Mouse (Mus musculus): ENCODE measurements around the gene Icam4. TPM values are rescaled to one million over a fixed set of nuclear protein-coding genes. Genes with fewer than 3 reads are reported as not detected.
A peak's percentile ranks its signal among the peaks of the same experiment; 100 is the strongest.
"Not testable (repeated sequence)": the region's sequence is repeated elsewhere in the genome, so short reads cannot be mapped to it uniquely, and the experiment has no call there.

Icam4 gene
- polyA plus RNA-seq, 1 experiment from 2014 or later: 1.0 TPM

DNA sequence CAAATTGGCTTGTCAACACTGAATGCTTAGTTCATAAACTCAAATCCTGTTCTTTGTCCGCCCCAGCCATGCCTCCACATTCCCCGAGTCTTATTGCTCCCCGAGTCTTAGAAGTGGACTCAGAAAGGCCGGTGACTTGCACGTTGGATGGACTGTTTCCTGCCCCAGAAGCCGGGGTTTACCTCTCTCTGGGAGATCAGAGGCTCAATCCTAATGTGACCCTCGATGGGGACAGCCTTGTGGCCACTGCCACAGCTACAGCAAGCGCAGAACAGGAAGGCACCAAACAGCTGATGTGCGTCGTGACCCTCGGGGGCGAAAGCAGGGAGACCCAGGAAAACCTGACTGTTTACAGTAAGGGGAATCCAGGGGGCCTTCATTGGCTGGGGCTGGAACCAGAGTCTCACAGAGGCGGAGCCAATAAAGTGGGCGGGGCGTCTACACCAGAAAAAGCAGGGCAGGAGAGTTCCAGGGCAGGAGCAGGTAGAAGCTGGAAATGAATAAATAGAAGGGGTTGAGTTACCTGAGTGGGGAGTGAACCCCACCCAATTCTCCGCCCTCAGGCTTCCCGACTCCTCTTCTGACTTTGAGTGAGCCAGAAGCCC, 5.4 kb downstream of the Icam4 start:
- H3K4me3 ChIP-seq (ENCODE audit: low read depth, low read length): no peak overlapping the region
- H3K27ac ChIP-seq (ENCODE audit: low read length): no peak overlapping the region
- H3K36me3 ChIP-seq (ENCODE audit: control insufficient read depth, insufficient read depth, low read length): no peaks in the 10 kb centered on the region
- WGBS: 5% methylated on average over 17 of the region's 17 CpGs
- H3K4me2 ChIP-seq (replicated peaks; ENCODE audit: low read depth, low read length): no peak overlapping the region
- no peaks in the 10 kb centered on the region for H3K9me3 ChIP-seq (ENCODE audit: control insufficient read depth, low read depth, low read length)
- H3K27me3 ChIP-seq (ENCODE audit: control insufficient read depth, insufficient read depth, low read length): peaks cover 65% of the 10 kb centered on the region
- peaks cover 32% of the 10 kb centered on the region for H3K4me1 ChIP-seq (ENCODE audit: control insufficient read depth, insufficient read depth, low read length)
- ATAC-seq (ENCODE audit: insufficient number of reproducible peaks, insufficient read depth, low FRiP score, low read depth): no peak
- no peak overlapping the region for H3K9ac ChIP-seq (replicated peaks; ENCODE audit: low read depth, low read length)

DNA sequence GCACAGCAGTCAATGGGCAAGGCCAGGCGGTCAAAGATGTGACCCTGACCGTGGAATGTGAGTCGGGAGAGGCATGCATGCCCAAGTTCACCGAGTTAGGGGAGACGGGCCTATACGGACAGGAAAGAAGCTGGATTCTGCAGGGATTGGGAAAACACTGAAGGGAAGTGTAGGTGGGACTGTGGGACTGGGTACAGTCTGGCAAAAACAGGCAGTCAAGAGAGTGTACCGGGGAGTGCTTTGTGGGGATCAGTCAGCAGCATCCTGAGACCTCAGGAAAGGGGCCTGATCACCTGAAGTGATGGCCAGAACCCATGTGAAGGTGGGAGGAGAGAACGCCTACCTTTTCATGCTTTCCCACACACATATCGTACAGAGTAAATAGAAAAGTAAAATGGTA, 6.4 kb downstream of the Icam4 start:
- ATAC-seq (ENCODE audit: insufficient number of reproducible peaks, insufficient read depth, low FRiP score, low read depth): no peak
- Histone ChIP-seq H3K27ac (ENCODE audit: low read length) (no peak overlapping the region), H3K27me3 (ENCODE audit: control insufficient read depth, insufficient read depth, low read length) (peaks cover 62% of the 10 kb centered on the region), H3K4me1 (ENCODE audit: control insufficient read depth, insufficient read depth, low read length) (peaks cover 26% of the 10 kb centered on the region), H3K9me3 (ENCODE audit: control insufficient read depth, low read depth, low read length) (no peaks in the 10 kb centered on the region), H3K36me3 (ENCODE audit: control insufficient read depth, insufficient read depth, low read length) (no peaks in the 10 kb centered on the region), H3K4me2 (replicated peaks; ENCODE audit: low read depth, low read length) (no peak overlapping the region), H3K9ac (replicated peaks; ENCODE audit: low read depth, low read length) (no peak overlapping the region), H3K4me3 (ENCODE audit: low read depth, low read length) (0 out of 2 replicates have a peak overlapping the region, but pooled peaks have one; percentile 1)
- WGBS: 21% methylated on average over 9 of the region's 9 CpGs

DNA sequence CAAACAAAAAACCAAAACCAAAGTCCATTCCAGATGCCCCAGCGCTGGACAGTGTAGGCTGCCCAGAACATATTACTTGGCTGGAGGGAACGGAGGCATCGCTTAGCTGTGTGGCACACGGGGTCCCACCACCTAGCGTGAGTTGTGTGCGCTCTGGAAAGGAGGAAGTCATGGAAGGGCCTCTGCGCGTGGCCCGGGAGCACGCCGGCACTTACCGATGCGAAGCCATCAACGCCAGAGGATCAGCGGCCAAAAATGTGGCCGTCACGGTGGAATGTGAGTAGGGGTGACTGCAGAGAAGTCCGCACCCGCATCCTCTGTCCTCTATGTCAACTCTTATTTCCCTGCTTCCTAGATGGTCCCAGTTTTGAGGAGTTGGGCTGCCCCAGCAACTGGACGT, 7.0 kb downstream of the Icam4 start:
- no peak overlapping the region for H3K9ac ChIP-seq (replicated peaks; ENCODE audit: low read depth, low read length)
- no peak for ATAC-seq (ENCODE audit: insufficient number of reproducible peaks, insufficient read depth, low FRiP score, low read depth)
- WGBS: 10% methylated on average over 20 of the region's 20 CpGs
- H3K4me2 ChIP-seq (replicated peaks; ENCODE audit: low read depth, low read length): no peak overlapping the region
- H3K27me3 ChIP-seq (ENCODE audit: control insufficient read depth, insufficient read depth, low read length): peaks cover 62% of the 10 kb centered on the region
- H3K4me3 ChIP-seq (ENCODE audit: low read depth, low read length): no peak overlapping the region
- no peak overlapping the region for H3K27ac ChIP-seq (ENCODE audit: low read length)
- H3K36me3 ChIP-seq (ENCODE audit: control insufficient read depth, insufficient read depth, low read length): no peaks in the 10 kb centered on the region
- no peaks in the 10 kb centered on the region for H3K9me3 ChIP-seq (ENCODE audit: control insufficient read depth, low read depth, low read length)
- peaks cover 26% of the 10 kb centered on the region for H3K4me1 ChIP-seq (ENCODE audit: control insufficient read depth, insufficient read depth, low read length)

DNA sequence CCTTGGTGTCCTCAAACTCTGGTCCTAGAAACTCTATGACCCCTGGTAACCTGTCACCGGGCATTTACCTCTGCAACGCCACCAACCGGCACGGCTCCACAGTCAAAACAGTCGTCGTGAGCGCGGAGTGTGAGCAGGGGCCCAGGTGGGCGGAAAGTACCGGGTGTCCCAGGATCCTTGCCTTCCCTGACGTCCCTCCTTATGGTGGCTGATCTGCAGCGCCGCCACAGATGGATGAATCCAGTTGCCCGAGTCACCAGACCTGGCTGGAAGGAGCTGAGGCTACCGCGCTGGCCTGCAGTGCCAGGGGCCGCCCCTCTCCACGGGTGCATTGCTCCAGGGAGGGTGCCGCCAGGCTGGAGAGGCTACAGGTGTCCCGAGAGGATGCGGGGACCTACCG, 7.5 kb downstream of the Icam4 start:
- 4% methylated on average over 22 of the region's 22 CpGs for WGBS
- Histone ChIP-seq H3K4me1 (ENCODE audit: control insufficient read depth, insufficient read depth, low read length) (peaks cover 29% of the 10 kb centered on the region), H3K27ac (ENCODE audit: low read length) (no peak overlapping the region), H3K4me2 (replicated peaks; ENCODE audit: low read depth, low read length) (no peak overlapping the region), H3K9ac (replicated peaks; ENCODE audit: low read depth, low read length) (no peak overlapping the region), H3K27me3 (ENCODE audit: control insufficient read depth, insufficient read depth, low read length) (peaks cover 62% of the 10 kb centered on the region), H3K36me3 (ENCODE audit: control insufficient read depth, insufficient read depth, low read length) (no peaks in the 10 kb centered on the region), H3K9me3 (ENCODE audit: control insufficient read depth, low read depth, low read length) (no peaks in the 10 kb centered on the region), H3K4me3 (ENCODE audit: low read depth, low read length) (no peak overlapping the region)
- no peak for ATAC-seq (ENCODE audit: insufficient number of reproducible peaks, insufficient read depth, low FRiP score, low read depth)

DNA sequence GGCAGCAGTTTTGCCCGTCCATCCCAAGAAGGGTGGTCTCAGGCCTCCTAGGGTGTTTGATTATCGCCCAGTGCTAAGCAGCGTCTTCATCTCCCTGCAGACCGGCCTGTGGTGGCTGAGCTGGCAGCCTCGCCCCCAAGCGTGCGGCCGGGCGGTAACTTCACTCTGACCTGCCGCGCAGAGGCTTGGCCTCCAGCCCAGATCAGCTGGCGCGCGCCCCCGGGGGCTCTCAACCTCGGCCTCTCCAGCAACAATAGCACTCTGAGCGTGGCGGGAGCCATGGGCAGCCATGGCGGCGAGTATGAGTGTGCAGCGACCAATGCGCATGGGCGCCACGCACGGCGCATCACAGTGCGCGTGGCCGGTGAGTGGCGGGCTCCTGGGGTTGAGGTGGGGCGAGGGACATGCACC, 8.3 kb downstream of the Icam4 start:
- WGBS: 2% methylated on average over 31 of the region's 31 CpGs
- ATAC-seq (ENCODE audit: insufficient number of reproducible peaks, insufficient read depth, low FRiP score, low read depth): no peak
- Histone ChIP-seq H3K9me3 (ENCODE audit: control insufficient read depth, low read depth, low read length) (no peaks in the 10 kb centered on the region), H3K27ac (ENCODE audit: low read length) (no peak overlapping the region), H3K4me1 (ENCODE audit: control insufficient read depth, insufficient read depth, low read length) (peaks cover 22% of the 10 kb centered on the region), H3K27me3 (ENCODE audit: control insufficient read depth, insufficient read depth, low read length) (peaks cover 55% of the 10 kb centered on the region), H3K36me3 (ENCODE audit: control insufficient read depth, insufficient read depth, low read length) (no peaks in the 10 kb centered on the region), H3K9ac (replicated peaks; ENCODE audit: low read depth, low read length) (no peak overlapping the region), H3K4me2 (replicated peaks; ENCODE audit: low read depth, low read length) (peak overlapping the region; percentile 52), H3K4me3 (ENCODE audit: low read depth, low read length) (peak overlapping the region; percentile 30)

DNA sequence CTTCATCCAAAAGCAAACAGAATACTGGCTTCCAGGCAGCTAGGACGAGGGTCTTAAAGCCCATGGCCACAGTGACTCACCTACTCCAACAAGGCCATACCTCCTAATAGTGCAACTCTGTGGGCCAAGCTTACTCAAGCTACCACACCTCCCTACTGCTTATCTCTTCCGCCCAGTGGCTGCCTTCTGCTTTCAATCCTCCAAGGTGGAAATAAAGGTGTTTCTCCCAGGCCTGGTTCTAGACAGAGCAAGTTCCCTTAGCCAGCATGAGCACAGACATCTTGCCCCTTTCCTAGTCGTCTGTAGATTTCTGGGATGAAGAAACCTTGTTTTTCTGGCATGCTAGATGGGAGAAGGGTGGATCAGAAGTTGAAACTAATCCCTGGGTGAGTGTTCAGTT, 10.6 kb downstream of the Icam4 start:
- no peak overlapping the region for H3K27ac ChIP-seq (ENCODE audit: low read length)
- peaks cover 39% of the 10 kb centered on the region for H3K27me3 ChIP-seq (ENCODE audit: control insufficient read depth, insufficient read depth, low read length)
- 81% methylated on average over 3 of the region's 3 CpGs for WGBS
- H3K4me2 ChIP-seq (replicated peaks; ENCODE audit: low read depth, low read length): no peak overlapping the region
- no peak for ATAC-seq (ENCODE audit: insufficient number of reproducible peaks, insufficient read depth, low FRiP score, low read depth)
- no peak overlapping the region for H3K4me3 ChIP-seq (ENCODE audit: low read depth, low read length)
- H3K9me3 ChIP-seq (ENCODE audit: control insufficient read depth, low read depth, low read length): no peaks in the 10 kb centered on the region
- H3K36me3 ChIP-seq (ENCODE audit: control insufficient read depth, insufficient read depth, low read length): no peaks in the 10 kb centered on the region
- H3K9ac ChIP-seq (replicated peaks; ENCODE audit: low read depth, low read length): no peak overlapping the region
- peaks cover 13% of the 10 kb centered on the region for H3K4me1 ChIP-seq (ENCODE audit: control insufficient read depth, insufficient read depth, low read length)

DNA sequence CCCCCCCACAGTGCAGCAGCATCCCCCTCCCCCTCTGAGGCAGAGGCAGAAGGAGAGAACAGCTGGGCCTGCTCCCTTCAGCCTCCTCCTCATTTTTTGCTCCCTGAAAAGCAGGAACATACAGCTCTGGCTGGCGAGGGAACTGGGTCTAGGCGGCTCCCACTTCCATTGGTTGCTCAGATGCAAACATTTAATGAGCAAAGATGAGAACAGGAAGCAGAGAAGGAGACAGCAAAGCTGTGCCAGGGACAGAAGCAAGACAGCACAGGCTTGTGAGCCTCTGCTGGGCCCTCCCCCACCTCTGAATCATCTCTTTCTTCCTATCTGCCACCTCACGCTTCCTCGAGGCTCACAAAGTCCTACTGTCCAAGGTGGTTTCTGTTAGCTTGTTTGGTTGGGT, 12.1 kb downstream of the Icam4 start:
- Histone ChIP-seq H3K4me3 (ENCODE audit: low read depth, low read length) (no peak overlapping the region), H3K9ac (replicated peaks; ENCODE audit: low read depth, low read length) (no peak overlapping the region), H3K27ac (ENCODE audit: low read length) (no peak overlapping the region), H3K4me1 (ENCODE audit: control insufficient read depth, insufficient read depth, low read length) (peaks cover 11% of the 10 kb centered on the region), H3K27me3 (ENCODE audit: control insufficient read depth, insufficient read depth, low read length) (peaks cover 24% of the 10 kb centered on the region), H3K4me2 (replicated peaks; ENCODE audit: low read depth, low read length) (no peak overlapping the region), H3K36me3 (ENCODE audit: control insufficient read depth, insufficient read depth, low read length) (no peaks in the 10 kb centered on the region), H3K9me3 (ENCODE audit: control insufficient read depth, low read depth, low read length) (no peaks in the 10 kb centered on the region)
- no peak for ATAC-seq (ENCODE audit: insufficient number of reproducible peaks, insufficient read depth, low FRiP score, low read depth)
- WGBS: 35% methylated on average over 4 of the region's 4 CpGs

DNA sequence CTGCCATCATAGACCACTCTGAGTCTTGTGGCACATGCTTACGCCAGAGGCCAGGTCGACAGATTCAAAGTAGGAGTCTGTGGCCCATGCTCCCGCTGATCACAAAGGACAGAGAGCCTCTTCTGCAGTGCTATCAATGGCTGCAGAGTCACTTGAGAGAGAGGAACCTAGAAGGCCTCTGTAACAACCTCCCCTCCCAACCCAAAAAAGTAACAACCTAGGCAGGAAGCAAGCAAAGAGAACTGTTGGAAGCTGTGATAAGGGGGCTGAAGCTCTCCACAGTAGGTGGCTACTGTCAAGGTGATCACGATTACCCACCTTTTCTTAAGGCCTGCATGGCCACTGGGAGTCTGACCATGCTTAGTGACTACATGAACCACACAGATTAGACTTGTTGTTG, 14.4 kb downstream of the Icam4 start:
- ATAC-seq (ENCODE audit: insufficient number of reproducible peaks, insufficient read depth, low FRiP score, low read depth): no peak
- Histone ChIP-seq H3K4me2 (replicated peaks; ENCODE audit: low read depth, low read length) (no peak overlapping the region), H3K27me3 (ENCODE audit: control insufficient read depth, insufficient read depth, low read length) (peaks cover 1% of the 10 kb centered on the region; the same call in 1 of the 2 replicates), H3K4me1 (ENCODE audit: control insufficient read depth, insufficient read depth, low read length) (peaks cover 3% of the 10 kb centered on the region; the same call in 1 of the 2 replicates), H3K9me3 (ENCODE audit: control insufficient read depth, low read depth, low read length) (no peaks in the 10 kb centered on the region), H3K36me3 (ENCODE audit: control insufficient read depth, insufficient read depth, low read length) (no peaks in the 10 kb centered on the region), H3K27ac (ENCODE audit: low read length) (no peak overlapping the region), H3K4me3 (ENCODE audit: low read depth, low read length) (no peak overlapping the region), H3K9ac (replicated peaks; ENCODE audit: low read depth, low read length) (no peak overlapping the region)
- WGBS: 78% methylated on average over 4 of the region's 4 CpGs

DNA sequence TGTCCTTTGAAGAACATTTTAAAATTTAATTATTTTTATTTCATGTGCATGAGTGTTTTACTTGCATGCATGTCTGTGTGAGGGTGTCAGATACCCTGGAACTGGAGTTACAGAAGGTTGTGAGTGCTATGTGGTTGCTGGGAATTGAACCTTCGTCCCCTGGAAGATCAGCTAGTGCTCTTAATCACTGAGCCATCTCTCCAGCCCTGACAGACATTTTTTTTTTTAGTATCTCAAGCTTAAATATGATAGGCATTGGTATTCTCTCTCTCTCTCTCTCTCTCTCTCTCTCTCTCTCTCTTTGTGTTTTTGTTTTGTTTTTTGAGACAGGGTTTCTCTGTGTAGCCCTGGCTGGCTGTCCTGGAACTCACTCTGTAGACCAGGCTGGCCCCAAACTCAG, 15.6 kb downstream of the Icam4 start:
- H3K9ac ChIP-seq (replicated peaks; ENCODE audit: low read depth, low read length); H3K27ac ChIP-seq (ENCODE audit: low read length); H3K36me3 ChIP-seq (ENCODE audit: control insufficient read depth, insufficient read depth, low read length); H3K4me1 ChIP-seq (ENCODE audit: control insufficient read depth, insufficient read depth, low read length); H3K27me3 ChIP-seq (ENCODE audit: control insufficient read depth, insufficient read depth, low read length); H3K4me3 ChIP-seq (ENCODE audit: low read depth, low read length); ATAC-seq (ENCODE audit: insufficient number of reproducible peaks, insufficient read depth, low FRiP score, low read depth); H3K9me3 ChIP-seq (ENCODE audit: control insufficient read depth, low read depth, low read length); H3K4me2 ChIP-seq (replicated peaks; ENCODE audit: low read depth, low read length): not testable (repeated sequence)
- 53% methylated on average over 1 of the region's 1 CpGs for WGBS

Measured in stomach, embryonic 14.5 days (tissue).